Mouse (Mus musculus): Measurements from ENCODE around the gene Zfp704. TPM values are rescaled to one million over a fixed set of nuclear protein-coding genes. Genes with fewer than 3 reads are reported as not detected.
"Not testable (repeated sequence)": the region's sequence is repeated elsewhere in the genome, so short reads cannot be mapped to it uniquely, and the experiment has no call there.

Zfp704 gene
- polyA plus RNA-seq, 1 experiment, result 0.82 TPM

GRCm38 (mm10) chr3:9572261-9572660, 37.6 kb downstream of the Zfp704 start:
- Histone ChIP-seq H3K27ac (ENCODE audit: insufficient read depth, low read length) (no peak overlapping the region), H3K36me3 (ENCODE audit: control insufficient read depth, insufficient read depth, low read length) (no peaks in the 10 kb centered on the region), H3K27me3 (ENCODE audit: control insufficient read depth, insufficient read depth, low read length) (no peaks in the 10 kb centered on the region), H3K4me3 (ENCODE audit: extremely low read depth, insufficient read depth, insufficient read length) (no peak overlapping the region), H3K4me1 (ENCODE audit: control insufficient read depth, insufficient read depth, insufficient read length) (peaks cover 3% of the 10 kb centered on the region; the same call in 1 of the 2 replicates)
- TF ChIP-seq CTCF (IDR thresholded peaks at IDR 0.05; ENCODE audit: extremely low read depth, insufficient read depth, insufficient read length, insufficient replicate concordance) (no peak), POLR2A (IDR thresholded peaks at IDR 0.05; ENCODE audit: low read depth, low read length) (no peak)
- WGBS, result 74% methylated on average over 8 of the region's 8 CpGs
- no peak for DNase-seq (ENCODE audit: low read depth in 1 of 2, low spot score in 2 of 2)

- WGBS, result 79% methylated on average over 4 of the region's 4 CpGs
Measured at GRCm38 (mm10) chr3:9570782-9571181, 39.1 kb downstream of the Zfp704 start.

GRCm38 (mm10) chr3:9569706-9570105, 40.2 kb downstream of the Zfp704 start:
- WGBS, result over 99% methylated on average over 4 of the region's 4 CpGs
- not testable (repeated sequence) for H3K27me3 ChIP-seq (ENCODE audit: control insufficient read depth, insufficient read depth, low read length)

More at GRCm38 (mm10) chr3:9570782-9571181, 39.1 kb downstream of the Zfp704 start:
- Histone ChIP-seq H3K4me3 (ENCODE audit: extremely low read depth, insufficient read depth, insufficient read length) (no peak overlapping the region), H3K27ac (ENCODE audit: insufficient read depth, low read length) (no peak overlapping the region), H3K27me3 (ENCODE audit: control insufficient read depth, insufficient read depth, low read length) (no peaks in the 10 kb centered on the region), H3K4me1 (ENCODE audit: control insufficient read depth, insufficient read depth, insufficient read length) (peaks cover 3% of the 10 kb centered on the region; the same call in 1 of the 2 replicates), H3K36me3 (ENCODE audit: control insufficient read depth, insufficient read depth, low read length) (no peaks in the 10 kb centered on the region)
- TF ChIP-seq CTCF (IDR thresholded peaks at IDR 0.05; ENCODE audit: extremely low read depth, insufficient read depth, insufficient read length, insufficient replicate concordance) (no peak), POLR2A (IDR thresholded peaks at IDR 0.05; ENCODE audit: low read depth, low read length) (no peak)
- no peak for DNase-seq (ENCODE audit: low read depth in 1 of 2, low spot score in 2 of 2)

GRCm38 (mm10) chr3:9568565-9569228, 41.2 kb downstream of the Zfp704 start:
- peaks cover 3% of the 10 kb centered on the region; the same call in 1 of the 2 replicates for H3K4me1 ChIP-seq (ENCODE audit: control insufficient read depth, insufficient read depth, insufficient read length)
- TF ChIP-seq POLR2A (IDR thresholded peaks at IDR 0.05; ENCODE audit: low read depth, low read length) (no peak), CTCF (IDR thresholded peaks at IDR 0.05; ENCODE audit: extremely low read depth, insufficient read depth, insufficient read length, insufficient replicate concordance) (no peak)
- WGBS, result 64% methylated on average over 10 of the region's 10 CpGs
- no peaks in the 10 kb centered on the region for H3K36me3 ChIP-seq (ENCODE audit: control insufficient read depth, insufficient read depth, low read length)
- H3K4me3 ChIP-seq (ENCODE audit: extremely low read depth, insufficient read depth, insufficient read length), result no peak overlapping the region
- no peak overlapping the region for H3K27ac ChIP-seq (ENCODE audit: insufficient read depth, low read length)
- DNase-seq (ENCODE audit: low read depth in 1 of 2, low spot score in 2 of 2), result no peak
- no peaks in the 10 kb centered on the region for H3K27me3 ChIP-seq (ENCODE audit: control insufficient read depth, insufficient read depth, low read length)

More at GRCm38 (mm10) chr3:9569706-9570105, 40.2 kb downstream of the Zfp704 start:
- DNase-seq (ENCODE audit: low read depth in 1 of 2, low spot score in 2 of 2); H3K27ac ChIP-seq (ENCODE audit: insufficient read depth, low read length); H3K4me1 ChIP-seq (ENCODE audit: control insufficient read depth, insufficient read depth, insufficient read length); H3K36me3 ChIP-seq (ENCODE audit: control insufficient read depth, insufficient read depth, low read length); H3K4me3 ChIP-seq (ENCODE audit: extremely low read depth, insufficient read depth, insufficient read length): not testable (repeated sequence)

- Histone ChIP-seq H3K36me3 (ENCODE audit: control insufficient read depth, insufficient read depth, low read length) (no peaks in the 10 kb centered on the region), H3K4me3 (ENCODE audit: extremely low read depth, insufficient read depth, insufficient read length) (no peak overlapping the region), H3K27me3 (ENCODE audit: control insufficient read depth, insufficient read depth, low read length) (no peaks in the 10 kb centered on the region), H3K4me1 (ENCODE audit: control insufficient read depth, insufficient read depth, insufficient read length) (peaks cover 3% of the 10 kb centered on the region; the same call in 1 of the 2 replicates), H3K27ac (ENCODE audit: insufficient read depth, low read length) (no peak overlapping the region)
- DNase-seq (ENCODE audit: low read depth in 1 of 2, low spot score in 2 of 2), result no peak
- 59% methylated on average over 8 of the region's 8 CpGs for WGBS
- TF ChIP-seq CTCF (IDR thresholded peaks at IDR 0.05; ENCODE audit: extremely low read depth, insufficient read depth, insufficient read length, insufficient replicate concordance), result no peak
- no peak for TF ChIP-seq POLR2A (IDR thresholded peaks at IDR 0.05; ENCODE audit: low read depth, low read length)
Measured at GRCm38 (mm10) chr3:9567948-9568347, 41.9 kb downstream of the Zfp704 start.

- no peak for DNase-seq (ENCODE audit: low read depth in 1 of 2, low spot score in 2 of 2)
- H3K4me1 ChIP-seq (ENCODE audit: control insufficient read depth, insufficient read depth, insufficient read length), result peaks cover 3% of the 10 kb centered on the region; the same call in 1 of the 2 replicates
- WGBS, result 59% methylated on average over 3 of the region's 3 CpGs
- no peak overlapping the region for H3K4me3 ChIP-seq (ENCODE audit: extremely low read depth, insufficient read depth, insufficient read length)
- no peaks in the 10 kb centered on the region for H3K36me3 ChIP-seq (ENCODE audit: control insufficient read depth, insufficient read depth, low read length)
- H3K27ac ChIP-seq (ENCODE audit: insufficient read depth, low read length), result no peak overlapping the region
- TF ChIP-seq POLR2A (IDR thresholded peaks at IDR 0.05; ENCODE audit: low read depth, low read length), result no peak
- TF ChIP-seq CTCF (IDR thresholded peaks at IDR 0.05; ENCODE audit: extremely low read depth, insufficient read depth, insufficient read length, insufficient replicate concordance), result no peak
- no peaks in the 10 kb centered on the region for H3K27me3 ChIP-seq (ENCODE audit: control insufficient read depth, insufficient read depth, low read length)
Measured at GRCm38 (mm10) chr3:9566831-9567230, 43.1 kb downstream of the Zfp704 start.

- 95% methylated on average over 7 of the region's 7 CpGs for WGBS
- Histone ChIP-seq H3K4me3 (ENCODE audit: extremely low read depth, insufficient read depth, insufficient read length) (no peak overlapping the region), H3K4me1 (ENCODE audit: control insufficient read depth, insufficient read depth, insufficient read length) (peaks cover 3% of the 10 kb centered on the region; the same call in 1 of the 2 replicates), H3K27ac (ENCODE audit: insufficient read depth, low read length) (no peak overlapping the region), H3K27me3 (ENCODE audit: control insufficient read depth, insufficient read depth, low read length) (no peaks in the 10 kb centered on the region), H3K36me3 (ENCODE audit: control insufficient read depth, insufficient read depth, low read length) (no peaks in the 10 kb centered on the region)
- DNase-seq (ENCODE audit: low read depth in 1 of 2, low spot score in 2 of 2), result no peak
- TF ChIP-seq POLR2A (IDR thresholded peaks at IDR 0.05; ENCODE audit: low read depth, low read length) (no peak), CTCF (IDR thresholded peaks at IDR 0.05; ENCODE audit: extremely low read depth, insufficient read depth, insufficient read length, insufficient replicate concordance) (no peak)
Measured at GRCm38 (mm10) chr3:9563562-9563961, 46.3 kb downstream of the Zfp704 start.

All from spleen, adult 2 months (tissue).